Mouse (Mus musculus): ENCODE measurements at regions not wholly inside any gene's neighbourhood (a gene's known extent, or its start where the extent isn't known, plus 50 kb on each side); places are given as distances from the start of the nearest gene placed in this dataset.

DNA sequence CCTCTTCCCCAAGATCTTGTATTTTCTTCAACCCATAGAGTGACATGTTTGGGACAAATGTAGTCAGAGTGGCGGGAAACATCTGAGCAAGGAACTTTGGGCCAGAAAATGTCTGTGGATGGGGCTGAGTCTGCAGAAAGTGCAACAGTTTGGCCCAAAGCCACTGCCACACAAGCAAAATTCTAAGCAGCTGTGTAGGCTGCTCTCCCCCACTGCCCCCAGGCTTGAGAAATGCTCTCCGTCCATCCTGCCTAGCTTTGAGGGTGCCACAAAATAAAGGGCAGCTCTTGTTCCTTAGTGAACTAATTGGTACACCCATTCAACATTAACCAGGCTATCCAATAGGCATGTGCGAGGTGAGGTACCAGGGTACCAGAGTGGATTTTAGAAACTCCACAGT lies 205.2 kb upstream of the Kbtbd8 start:
- DNase-seq (ENCODE audit: low spot score in 2 of 2): no peak

DNA sequence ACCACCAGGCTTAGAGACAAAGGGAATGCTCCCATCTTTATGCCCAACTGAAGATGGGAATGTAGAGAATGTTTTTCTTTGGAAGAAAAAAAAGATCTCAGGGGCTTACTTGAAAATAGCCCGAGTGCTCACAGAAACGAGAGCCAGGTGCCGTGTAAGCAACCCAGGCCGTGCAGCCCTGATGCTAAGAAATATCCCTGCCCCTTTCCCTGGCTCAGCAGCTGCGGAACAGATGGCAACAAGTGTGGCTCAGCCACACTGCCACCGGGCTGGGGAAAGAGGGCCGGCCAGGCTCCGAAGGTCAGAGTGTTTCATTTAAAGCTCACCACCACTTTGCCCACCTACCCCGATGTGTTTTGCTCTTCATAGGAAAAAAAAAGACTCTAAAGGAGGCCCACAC lies 205.7 kb upstream of the Kbtbd8 start:
- DNase-seq (ENCODE audit: low spot score in 2 of 2): no peak

DNA sequence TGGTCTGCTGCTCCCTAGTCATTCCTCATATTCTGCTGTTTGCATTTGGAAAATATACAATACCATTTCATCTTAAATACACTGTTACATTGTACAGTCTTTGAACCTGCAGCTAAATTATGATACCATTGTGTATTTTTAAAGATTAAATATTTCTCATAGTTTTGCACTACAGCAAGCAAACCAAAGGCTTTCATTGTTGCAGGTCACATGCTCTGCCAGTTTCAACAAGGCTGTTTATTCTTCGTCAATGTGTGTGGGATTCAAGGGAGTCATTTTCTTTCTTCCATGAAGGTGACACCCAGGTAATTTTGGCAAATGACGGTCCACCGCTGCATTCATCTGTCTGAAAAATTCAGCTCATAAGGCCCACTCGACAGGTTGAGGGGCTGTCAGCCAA lies 200.9 kb upstream of the Lrig1 start:
- no peak for DNase-seq (ENCODE audit: low spot score in 2 of 2)

DNA sequence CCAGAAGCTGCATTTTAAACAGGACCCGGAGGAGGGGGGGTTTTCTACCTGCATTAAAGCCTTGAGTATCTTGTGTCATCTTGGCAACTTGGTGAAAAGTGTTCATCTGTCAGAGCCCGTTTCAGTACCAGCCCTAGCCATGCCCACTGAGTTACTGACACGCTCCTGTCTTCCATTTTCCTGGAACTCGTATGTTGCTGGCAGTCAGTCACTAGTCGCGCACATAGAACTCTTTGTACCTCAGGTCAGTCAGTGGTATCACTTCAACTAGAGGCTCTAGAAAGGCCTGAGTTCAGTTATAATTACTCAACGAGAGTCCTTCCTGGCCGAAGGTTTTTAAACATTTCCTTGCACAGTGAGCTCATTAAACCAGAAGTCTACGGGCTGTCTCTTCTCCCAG lies 198.9 kb upstream of the Lrig1 start:
- DNase-seq (ENCODE audit: low spot score in 2 of 2): no peak

DNA sequence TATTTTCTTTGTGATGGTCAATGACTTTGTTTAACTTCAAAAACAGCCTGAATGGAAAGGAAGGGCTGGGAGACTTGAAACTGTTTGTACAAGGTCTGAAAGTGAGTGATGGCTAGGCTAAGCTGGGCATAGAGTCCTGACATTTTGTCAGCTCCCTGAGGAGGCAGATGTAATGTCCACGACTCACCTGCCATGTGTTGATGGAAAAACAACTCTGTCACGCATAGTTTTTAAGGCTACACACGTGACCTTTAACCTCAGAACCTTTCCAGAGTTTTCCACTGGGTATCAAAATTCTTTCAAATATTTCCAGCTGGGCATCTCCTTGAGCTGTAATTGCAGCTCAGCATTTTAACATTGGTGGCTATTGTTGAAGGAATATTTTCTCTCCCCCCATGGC lies 190.2 kb upstream of the Lrig1 start:
- no peak for DNase-seq (ENCODE audit: low spot score in 2 of 2)

DNA sequence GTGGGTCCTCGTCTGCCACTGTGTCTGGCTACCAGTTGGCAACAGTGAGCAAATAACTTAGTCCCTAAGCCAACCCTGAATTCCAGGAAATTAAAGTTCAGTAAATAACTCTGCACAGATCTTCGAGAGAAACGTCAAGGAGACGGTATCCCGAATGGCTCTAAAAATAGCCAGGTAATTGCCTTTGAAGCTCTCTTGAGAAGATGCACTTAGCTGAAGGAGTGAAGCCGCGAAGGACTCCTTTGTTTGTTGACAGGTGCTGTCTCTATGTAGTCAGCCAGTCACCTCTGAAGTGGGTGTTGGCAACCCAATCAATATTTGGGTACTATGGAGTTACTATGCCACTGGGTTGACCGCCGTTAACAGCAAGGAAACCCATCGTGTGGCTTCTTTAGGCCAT lies 189.3 kb upstream of the Lrig1 start:
- DNase-seq (ENCODE audit: low spot score in 2 of 2): no peak

DNA sequence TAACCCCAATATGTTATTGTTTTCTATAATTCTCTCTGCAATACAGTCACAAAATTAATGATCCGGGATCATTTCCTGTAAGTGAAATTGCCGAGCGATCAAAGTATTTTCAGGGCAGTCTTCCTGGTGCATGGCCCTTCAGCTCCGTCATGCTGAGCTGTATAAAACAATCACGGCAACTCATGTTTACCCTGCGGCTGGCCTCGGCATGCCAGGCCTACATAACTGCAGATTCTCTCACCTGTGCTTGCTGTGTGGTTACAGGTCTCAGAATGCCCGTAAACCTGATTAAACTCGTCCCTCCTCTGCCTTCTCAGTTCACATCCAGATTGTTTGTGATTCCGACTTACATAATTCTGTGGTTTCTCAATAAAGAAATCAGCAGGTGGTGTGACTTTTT lies 181.2 kb upstream of the Lrig1 start:
- DNase-seq (ENCODE audit: low spot score in 2 of 2): no peak

DNA sequence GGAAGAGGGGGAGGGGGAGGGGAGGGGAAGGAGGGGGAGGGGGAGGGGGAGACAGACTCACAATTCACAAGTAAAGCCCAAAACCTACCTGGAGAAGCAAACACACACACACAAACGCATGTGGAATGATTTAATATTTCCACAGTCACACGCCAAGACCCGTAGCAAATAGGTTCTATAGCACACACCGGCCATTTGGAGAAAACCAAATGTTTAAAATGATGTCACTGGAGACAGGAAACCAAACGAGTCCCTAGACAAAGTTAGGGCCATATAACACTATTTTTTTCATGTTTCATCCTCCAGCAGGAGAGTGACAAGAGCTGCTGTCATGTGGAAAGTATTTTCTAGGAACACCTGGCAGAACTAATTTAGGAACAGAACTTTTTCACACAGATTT lies 175.9 kb upstream of the Lrig1 start:
- DNase-seq (ENCODE audit: low spot score in 2 of 2): no peak

DNA sequence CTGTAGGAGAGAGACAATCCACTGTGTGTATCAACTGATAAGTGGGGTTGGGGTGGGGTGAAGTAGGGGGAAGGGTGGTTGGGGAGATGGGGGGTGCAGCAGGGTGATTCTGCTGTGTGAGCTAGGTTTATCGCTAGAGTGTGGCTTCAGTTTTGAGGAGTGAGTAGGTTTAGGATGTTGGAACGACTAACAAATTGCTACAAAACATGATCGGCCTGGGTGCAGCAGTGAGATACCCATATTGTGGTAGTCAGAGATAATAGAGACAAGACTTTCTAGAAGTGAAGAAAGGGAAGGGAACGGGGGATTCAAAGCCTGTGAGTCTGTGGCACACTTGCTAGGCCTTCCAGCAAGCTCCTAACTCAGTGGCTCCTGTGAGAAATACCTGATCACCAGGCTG lies 175.1 kb upstream of the Lrig1 start:
- DNase-seq (ENCODE audit: low spot score in 2 of 2): no peak

DNA sequence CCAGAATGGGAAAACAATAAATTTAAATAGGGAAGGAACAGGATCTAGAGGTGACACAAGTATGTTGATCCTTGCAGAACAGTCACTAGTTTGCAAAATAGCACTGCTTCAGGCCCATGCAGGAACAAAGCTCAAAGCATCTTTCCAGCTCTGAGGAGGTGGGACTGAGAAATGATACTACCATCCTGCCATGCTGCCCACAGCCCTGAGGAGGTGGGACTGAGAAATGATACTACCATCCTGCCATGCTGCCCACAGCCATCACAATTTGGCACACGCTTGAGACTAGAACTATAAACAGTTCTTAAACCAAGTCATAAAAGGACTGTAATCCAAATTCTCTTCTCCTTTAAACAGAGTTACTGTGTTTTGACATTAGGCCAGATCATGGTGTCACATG lies 174.5 kb upstream of the Lrig1 start:
- no peak for DNase-seq (ENCODE audit: low spot score in 2 of 2)

DNA sequence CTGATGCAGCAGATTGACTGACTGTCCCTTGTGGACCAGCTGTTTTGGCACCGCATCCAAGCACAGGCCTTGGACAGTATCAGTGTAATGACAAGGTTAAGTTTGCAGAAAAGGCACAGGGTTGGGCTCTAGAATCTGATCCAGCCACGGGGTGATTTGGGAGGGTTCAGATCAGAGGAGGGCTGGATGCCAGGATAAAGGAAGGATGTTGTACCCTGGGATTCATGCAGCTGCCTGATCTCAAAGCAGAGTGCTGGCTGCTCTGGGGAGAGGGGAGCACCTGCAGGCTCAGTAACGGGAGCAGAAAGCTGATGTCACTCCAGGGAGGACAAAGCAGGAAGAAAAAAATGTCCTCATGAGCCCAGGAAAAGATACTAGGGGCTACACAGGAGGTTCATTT lies 168.0 kb upstream of the Lrig1 start:
- DNase-seq (ENCODE audit: low spot score in 2 of 2): no peak

DNA sequence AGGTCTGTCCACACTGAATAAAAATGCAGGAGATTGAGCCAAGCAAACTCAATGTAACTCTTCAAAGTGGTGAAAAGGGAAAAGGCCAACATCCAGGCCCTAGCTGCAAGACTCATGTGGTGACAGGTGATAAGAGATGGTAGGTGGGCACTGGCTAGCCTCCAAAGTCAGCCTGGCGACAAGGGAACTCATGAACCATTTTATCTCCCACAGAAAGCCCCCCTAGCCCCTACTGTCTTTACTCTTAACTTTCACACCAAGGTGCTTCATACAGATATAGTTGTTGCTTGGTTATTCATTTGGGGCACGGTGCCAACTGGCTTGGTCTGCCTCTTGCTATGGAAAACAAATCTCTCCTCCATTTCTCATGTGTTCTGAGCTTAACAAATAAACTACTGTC lies 165.5 kb upstream of the Lrig1 start:
- DNase-seq (ENCODE audit: low spot score in 2 of 2): no peak

DNA sequence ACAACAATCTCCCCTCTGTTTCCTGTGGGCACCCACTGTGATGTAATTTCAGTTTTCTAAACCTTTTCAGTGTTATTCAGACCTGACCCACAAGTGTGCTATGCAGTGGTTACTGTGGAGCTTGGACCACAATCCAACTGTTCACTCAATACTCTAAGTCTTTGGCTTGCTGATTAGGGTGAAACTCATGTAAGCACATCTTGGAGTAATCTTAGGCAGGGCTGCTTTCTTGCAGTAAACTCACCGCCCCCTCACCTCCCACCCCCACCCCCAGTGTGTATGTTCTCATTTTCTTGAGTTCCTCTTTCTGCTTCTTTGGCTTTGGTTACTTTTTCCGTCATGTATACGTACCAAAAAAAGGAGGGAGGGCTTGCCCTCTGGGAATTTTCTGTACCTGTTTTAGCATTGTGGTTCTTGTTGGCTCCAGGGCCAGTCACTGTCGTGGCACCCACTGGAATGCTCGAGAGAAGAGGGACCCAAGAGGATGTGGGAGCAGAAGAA lies 158.2 kb upstream of the Lrig1 start:
- no peak for DNase-seq (ENCODE audit: low spot score in 2 of 2)

DNA sequence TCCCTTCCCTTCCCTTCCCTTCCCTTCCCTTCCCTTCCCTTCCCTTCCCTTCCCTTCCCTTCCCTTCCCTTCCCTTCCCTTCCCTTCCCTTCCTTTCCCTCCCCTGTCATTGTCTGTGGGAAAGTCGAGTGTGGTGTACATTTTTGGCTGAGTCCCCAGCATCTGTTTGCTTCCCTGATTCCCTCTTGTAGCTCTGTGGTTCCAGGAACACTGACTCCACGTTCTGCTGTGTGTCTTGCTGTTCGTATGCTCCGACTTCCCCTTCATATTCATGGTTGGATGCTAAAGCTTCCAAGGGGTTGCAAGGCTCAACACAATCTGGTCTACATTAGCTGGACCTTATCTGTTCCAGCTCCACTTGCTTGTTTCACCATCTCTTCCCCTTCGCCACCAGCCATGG lies 150.2 kb upstream of the Lrig1 start:
- no peak for DNase-seq (ENCODE audit: low spot score in 2 of 2)

DNA sequence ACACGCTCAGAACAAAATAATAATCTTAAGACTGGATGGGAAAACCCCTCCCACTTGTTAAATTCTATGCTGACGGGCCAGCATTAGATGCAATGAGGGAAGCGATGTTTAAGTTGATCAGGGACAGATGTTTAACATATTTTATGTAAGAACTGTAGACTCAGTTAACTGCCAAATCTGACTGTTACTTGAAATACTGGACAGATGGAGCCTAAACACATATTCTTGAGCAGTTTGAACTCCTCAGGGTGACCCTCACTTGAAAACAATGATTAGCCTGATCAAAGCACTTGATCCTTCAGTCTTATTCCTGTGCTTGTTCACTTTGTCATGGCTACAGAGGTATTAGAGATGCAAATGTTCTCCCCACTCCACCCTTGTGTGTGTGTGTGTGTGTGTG lies 149.6 kb upstream of the Lrig1 start:
- DNase-seq (ENCODE audit: low spot score in 2 of 2): no peak

DNA sequence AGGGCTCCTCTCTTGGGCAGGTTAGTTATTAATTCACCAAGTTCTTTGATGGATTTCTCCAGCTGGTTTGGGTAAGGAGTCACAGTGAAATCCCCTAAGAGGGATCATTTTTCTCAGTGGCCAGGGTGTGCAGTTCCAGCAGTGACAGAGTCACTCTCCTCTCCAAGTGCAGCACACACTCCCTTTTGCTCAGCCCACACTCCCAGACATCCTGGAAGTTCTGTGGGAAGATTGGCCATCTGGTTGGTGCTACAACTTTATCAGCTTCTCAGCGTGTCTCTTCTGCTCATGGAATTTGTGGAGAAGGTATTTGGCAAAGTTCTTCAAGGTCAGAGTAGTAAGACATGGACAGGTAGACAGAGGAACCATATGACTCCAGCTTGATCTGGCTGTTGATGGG lies 148.5 kb upstream of the Lrig1 start:
- no peak for DNase-seq (ENCODE audit: low spot score in 2 of 2)

DNA sequence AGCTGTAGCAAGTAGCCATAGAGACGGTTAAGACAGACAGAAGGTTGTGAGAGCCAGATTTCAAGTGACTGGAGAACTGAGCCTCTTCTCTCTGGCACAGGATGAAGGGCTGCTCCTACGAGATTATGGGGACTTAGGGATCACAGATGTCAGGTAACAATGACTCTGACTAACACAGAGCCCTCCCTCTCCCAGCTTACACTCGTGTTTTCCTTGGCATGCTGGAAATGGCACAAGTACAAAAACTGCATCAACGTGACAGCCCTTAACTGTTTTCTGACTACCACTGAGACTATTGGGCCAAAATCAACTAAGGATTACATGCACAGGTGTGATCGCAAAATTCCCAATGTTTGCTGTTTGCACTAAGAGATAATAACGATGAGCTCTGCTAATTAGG lies 145.9 kb upstream of the Lrig1 start:
- DNase-seq (ENCODE audit: low spot score in 2 of 2): no peak

DNA sequence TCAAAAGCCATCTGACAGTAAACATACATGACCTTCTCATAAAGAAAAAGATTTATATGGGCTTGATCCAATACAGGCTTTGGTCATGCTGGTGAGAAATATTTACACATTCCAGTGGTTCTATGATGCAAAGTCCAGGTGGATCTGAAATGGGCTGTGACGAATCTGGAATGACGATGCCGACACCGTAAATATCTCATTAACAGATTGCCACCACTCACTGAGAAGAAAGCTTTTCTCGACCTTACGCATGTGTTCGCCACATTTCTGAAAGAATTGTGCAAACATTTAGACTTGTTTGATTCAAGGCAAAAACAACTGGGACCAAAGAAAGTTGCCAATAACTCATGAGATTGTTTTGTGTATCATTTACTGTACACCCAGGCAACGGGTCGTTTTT lies 142.9 kb upstream of the Lrig1 start:
- DNase-seq (ENCODE audit: low spot score in 2 of 2): no peak

DNA sequence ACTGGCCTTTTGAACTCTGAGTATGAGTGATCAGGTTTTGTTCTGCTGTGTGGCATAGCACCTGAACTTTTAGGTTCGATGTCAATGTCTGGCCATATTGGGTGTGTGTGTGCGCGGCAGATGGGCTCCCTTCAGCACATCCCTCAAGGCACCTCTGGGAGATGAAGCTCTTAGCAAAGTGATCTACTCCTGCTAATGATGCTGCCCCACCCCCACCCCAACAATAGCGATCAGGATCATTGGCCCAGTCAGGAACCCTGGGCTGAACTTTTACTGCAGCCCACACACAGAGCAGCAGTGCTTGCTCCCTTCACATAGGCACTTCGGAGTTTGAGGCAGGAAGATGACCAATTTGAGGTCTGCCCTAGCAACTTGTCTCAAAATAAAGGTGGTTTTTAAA lies 141.9 kb upstream of the Lrig1 start:
- DNase-seq (ENCODE audit: low spot score in 2 of 2): no peak

DNA sequence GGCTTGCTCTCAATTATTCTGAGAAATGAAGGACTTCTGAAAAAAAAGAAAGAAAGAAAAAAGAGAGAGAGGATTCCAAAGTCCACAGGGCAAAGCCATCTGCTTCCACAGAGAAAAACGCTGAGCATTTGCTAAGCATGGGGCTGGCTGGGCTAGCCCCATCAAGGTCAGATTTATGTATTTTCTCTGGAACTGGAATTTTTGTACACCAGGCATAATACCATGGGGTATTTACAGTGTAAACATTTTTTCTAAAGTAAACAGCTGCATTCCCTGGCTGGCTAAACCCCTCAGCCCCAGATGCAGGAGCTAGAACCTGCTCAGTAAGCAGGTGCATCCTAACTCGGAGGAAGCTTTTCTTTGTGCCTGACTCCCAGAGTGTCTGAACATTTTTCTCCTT lies 135.8 kb upstream of the Lrig1 start:
- DNase-seq (ENCODE audit: low spot score in 2 of 2): no peak

DNA sequence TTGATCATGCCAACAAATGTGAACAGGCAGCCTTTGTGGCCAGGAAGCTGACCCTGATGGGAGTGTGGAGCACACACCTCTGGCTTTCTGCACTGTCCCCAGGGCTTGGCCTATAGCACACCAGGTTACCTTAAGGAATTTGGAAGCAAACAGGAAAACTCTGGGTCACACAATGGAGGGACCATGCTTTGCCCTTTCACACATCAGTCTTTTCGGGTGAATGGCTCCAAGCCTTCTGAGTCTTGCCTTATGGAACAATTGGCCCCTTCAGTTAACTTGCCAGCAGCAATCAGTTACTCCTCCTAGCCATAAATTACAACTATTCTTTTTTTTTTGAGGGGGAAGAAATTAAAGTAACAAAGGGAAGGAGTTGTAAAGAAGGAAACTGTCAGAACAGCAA lies 134.6 kb upstream of the Lrig1 start:
- DNase-seq (ENCODE audit: low spot score in 2 of 2): no peak

DNA sequence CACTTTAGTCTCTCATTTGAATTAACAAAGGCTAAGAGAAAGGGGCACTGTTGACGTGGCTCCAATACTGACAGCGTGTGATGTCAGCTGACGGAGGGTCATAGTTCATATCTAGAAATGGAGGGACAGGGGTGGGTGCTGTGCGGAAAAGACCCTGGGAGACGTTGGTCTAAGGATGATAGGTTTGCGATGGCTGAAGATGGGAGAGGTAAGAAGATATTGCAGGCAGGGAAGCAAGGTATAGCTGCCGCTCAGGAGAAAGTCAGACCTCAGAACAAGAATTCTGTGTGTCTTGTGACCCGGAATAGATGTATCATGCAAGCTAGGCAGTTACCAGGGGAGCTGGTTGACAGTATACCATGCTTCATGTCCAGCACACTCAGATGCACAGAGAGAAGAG lies 130.8 kb upstream of the Lrig1 start:
- no peak for DNase-seq (ENCODE audit: low spot score in 2 of 2)

DNA sequence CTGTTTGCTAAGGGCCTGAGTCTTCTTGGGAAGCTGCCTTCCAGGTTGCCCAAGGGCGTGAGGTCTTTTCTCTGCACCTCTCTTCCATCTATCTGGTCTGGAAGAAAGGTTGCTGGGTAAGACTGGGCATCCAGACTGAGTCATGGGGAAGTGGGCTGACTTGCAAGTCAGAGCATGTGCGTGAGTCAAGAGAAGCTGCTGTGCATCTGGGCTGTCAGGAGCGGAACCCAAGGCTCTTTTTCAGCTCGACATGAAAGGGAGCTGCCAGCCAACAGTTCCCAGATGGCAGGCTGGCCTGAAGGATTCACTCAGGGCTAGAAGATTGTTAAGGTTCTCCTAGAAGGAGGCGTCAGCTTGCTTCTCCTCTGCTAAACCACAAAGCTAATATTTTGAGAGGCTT lies 129.3 kb upstream of the Lrig1 start:
- DNase-seq (ENCODE audit: low spot score in 2 of 2): no peak

DNA sequence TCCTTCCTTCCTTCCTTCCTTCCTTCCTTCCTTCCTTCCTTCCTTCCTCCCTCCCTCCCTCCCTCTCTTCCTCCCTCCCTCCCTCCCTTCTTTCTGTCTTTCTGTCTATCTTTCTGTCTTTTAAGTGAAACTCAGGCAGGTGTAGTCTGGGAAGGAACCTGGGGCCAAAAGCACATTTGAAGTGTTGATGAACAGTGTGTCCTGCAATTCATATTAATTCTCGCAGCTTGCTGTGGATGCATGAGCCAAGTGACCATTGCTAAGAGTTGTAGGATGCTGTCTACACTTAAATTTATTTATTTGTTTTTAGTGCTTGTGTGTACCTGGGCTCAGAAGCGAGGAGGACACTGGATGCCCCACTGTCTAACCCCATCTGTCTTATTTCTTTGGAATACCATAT lies 126.7 kb upstream of the Lrig1 start:
- DNase-seq (ENCODE audit: low spot score in 2 of 2): no peak

DNA sequence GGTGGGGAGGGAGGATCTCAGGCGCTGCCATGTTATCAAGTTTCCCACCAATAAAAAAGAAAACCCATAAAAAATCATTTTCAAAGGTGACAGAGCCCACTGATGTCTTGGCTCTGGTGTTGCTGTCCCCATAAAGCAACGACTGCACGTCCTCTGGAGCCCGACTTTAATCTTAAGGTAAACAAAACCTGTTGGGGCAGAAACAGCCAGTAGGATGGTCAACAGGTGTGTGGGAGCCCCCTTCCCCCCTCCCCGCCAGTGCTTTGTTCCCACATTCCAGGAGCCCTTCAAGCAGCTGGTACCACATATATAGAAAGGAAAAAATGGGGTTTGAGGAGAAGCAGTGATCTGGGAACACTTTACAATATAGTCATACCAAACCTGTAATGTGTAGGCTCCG lies 118.3 kb upstream of the Lrig1 start:
- DNase-seq (ENCODE audit: low spot score in 2 of 2): no peak
